Mouse (Mus musculus): Measurements from ENCODE around the gene Khsrp.

The Khsrp gene

GRCm38 (mm10) chr17:56986105-56986805, 45.1 kb downstream of the Khsrp start:
- no peak for DNase-seq (ENCODE audit: low spot score)

DNA sequence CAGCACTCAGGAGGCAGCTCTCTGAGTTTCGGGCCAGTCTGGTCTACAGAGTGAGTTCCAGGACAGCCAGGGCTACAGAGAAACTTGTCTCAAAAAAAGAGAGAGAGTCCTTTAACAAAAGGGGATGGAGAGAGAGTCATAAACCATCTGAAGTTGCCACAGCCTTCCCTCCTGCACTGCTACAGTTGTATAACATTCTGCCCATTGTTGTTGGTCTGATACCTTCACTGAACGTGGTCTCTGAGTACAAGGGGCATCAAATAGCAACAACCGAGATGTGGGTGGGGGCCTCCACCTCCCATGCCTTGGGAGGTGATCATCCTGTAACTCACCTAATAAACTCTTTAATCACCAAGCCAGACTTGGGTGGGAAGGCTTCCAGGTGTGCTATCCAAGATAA, 45.7 kb downstream of the Khsrp start:
- no peak for DNase-seq (ENCODE audit: low spot score)

DNA sequence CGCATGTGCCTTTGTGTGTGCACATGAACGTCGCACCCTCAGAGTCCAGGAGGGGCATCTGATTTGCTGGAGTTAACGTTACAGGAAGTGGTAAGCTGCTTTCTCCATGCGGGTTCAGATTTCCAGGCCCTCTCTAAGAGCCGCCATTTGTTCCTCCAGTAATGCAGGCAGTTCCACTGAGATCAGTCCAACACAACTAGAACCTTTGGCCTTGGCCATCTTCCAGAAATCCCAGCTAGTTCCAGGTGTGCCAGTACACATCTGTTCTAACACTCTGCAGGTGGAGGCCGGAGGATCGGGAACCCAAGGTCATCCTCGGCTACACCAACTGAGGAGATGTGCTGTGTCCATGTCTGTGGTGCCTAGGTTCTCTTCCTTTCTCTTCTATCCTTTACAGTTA, 46.4 kb downstream of the Khsrp start:
- DNase-seq (ENCODE audit: low spot score): no peak

DNA sequence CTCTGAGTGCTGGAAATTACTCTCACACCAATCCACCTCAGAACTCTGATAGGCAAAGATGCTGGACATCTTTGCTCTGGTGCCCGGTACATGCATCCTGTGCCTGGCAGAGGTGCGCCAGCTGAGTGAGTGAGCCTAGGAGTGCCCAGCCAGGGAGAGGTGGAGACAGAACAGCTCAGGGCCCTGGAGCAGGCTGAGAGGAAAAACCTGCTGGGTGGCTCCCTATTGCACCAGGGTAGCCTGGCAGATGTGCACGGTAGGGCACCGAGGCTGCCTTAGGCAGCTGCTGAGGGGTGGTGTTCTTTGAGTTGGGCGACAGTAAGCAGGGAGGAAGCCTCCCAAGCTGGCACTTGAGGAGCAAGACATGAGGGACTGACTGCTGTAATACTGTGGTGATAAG, 49.3 kb downstream of the Khsrp start, which contains the start of gene Acer1:
Gene Acer1, minus strand, starts transcription at position 114 of the 400 bp plus-strand sequence.
- DNase-seq (ENCODE audit: low spot score): no peak

GRCm38 (mm10) chr17:56981049-56981448, 50.3 kb downstream of the Khsrp start:
- no peak for DNase-seq (ENCODE audit: low spot score)

DNA sequence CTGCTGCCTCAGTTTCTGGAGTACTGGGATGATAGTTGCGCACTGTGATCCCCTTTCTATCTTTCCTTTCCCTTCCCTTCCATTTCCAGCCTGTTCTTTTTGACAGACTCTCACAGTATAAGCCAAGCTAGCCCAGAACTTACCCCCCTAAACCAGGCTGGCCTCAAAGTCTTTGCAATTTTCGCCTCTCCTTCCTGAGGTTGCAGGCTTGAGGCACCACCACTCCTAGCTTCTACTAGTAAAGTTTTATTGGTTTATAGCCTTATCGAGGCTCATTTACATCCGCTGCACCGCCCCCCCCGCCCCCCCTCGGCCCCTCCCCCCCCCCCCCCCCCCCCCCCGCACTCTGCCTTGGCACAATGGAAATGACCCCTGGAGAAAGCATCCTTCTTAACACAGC, 51.8 kb downstream of the Khsrp start:
- DNase-seq (ENCODE audit: low spot score): no peak

DNA sequence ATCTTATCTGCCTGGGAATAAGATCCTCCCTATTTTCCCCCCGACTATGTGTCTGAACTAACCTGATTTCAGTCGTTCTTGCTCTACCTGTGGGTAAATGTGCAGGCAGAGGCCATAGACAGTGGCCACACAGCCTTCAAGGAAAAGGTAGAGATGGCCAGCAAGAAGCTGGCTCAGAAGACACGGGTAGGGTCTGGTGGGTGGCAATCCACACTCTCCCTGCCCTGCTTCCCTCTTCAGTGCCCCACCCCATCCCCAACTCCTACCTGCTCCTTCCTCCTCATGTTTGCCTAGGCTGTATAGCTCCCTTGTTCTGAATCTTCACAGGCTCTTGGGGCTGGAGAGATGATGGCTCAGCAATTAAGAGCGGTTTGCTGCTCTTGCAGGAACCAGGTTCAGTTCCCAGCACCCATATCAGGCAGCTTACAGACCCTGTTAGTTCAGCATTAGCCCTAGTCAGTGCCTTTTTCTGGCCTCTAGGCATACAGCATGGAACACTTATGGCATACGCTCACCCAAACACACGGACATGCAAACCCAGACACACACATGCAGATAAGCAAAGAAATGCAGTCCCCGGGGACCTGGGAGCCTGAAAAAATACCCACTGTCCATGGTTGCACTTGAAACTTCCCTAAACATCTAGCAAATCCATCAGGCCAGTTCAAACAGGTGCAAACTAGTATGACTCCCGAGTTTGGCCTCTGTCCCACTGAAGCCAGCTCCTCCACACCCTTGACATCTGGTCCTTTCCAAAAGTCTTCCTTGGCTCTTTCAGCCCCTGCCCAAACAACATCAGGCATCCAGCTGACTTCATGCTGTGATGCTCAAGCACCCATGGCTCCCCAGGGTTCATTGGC, 54.6 kb downstream of the Khsrp start:
- no peak for DNase-seq (ENCODE audit: low spot score)

DNA sequence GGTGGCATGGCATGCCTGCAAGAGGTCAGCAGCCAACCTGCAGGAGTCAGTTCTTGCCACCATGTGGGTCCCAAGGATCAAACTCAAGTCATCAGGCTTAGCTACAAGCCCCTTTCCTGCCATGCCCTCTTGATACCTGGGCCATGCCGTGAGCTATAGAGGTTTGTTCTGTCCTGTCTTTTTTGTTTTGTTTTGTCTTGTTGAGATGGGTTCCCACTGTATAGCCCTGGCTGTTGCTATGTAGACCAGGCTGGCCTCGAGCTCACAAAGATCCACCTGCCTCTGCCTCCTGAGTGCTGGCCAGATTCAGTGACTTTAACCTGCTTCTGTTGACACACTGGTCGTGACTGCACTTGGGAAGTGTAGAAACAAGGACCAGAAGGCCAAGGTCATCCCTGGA, 55.9 kb downstream of the Khsrp start:
- DNase-seq (ENCODE audit: low spot score): no peak

GRCm38 (mm10) chr17:56974708-56975240, 56.5 kb downstream of the Khsrp start:
- no peak for DNase-seq (ENCODE audit: low spot score)

- DNase-seq (ENCODE audit: low spot score): no peak
These were observed 57.2 kb downstream of the Khsrp start for GRCm38 (mm10) chr17:56973956-56974707.

Measured in left cerebral cortex, adult 11 months (tissue).